Mouse (Mus musculus) megakaryocyte, embryonic 14.5 days (primary cell): ENCODE measurements at regions not wholly inside any gene's neighbourhood (a gene's known extent, or its start where the extent isn't known, plus 50 kb on each side); places are given as distances from the start of the nearest gene placed in this dataset.

ENCODE experiments used
- H3K27me3 ChIP-seq: replicated peaks from 2 replicates; pipeline ENCODE3; 2012; ENCODE audit warnings: inconsistent platforms
- H3K36me3 ChIP-seq: replicated peaks from 2 replicates; pipeline ENCODE3; 2012; ENCODE audit warnings: low read length, inconsistent platforms, mixed read lengths
- H3K4me1 ChIP-seq: 2 replicates; pipeline ENCODE4 v1.6.1; 2012; ENCODE audit warnings: inconsistent platforms
- H3K4me3 ChIP-seq: replicated peaks from 2 replicates; pipeline ENCODE3; 2012; ENCODE audit warnings: moderate library complexity, mild to moderate bottlenecking, inconsistent platforms
- H3K9me3 ChIP-seq: 2 replicates; pipeline ENCODE4 v1.6.1; 2012; ENCODE audit warnings: inconsistent platforms
- FLI1 ChIP-seq: IDR thresholded peaks from 2 replicates; pipeline ENCODE4 v1.6.1; 2012; ENCODE audit warnings: low read length, inconsistent platforms, mixed read lengths
- GATA1 ChIP-seq: IDR thresholded peaks from 3 replicates; pipeline ENCODE4 v1.6.1; 2012; ENCODE audit warnings: mixed read lengths, low read length, inconsistent platforms, borderline replicate concordance

- Histone ChIP-seq H3K4me1 (peaks cover 86% of the 10 kb centered on the region), H3K27me3 (no peaks in the 10 kb centered on the region), H3K36me3 (peaks cover 90% of the 10 kb centered on the region), H3K4me3 (no peak overlapping the region), H3K9me3 (peaks cover 5% of the 10 kb centered on the region; the same call in 1 of the 2 replicates)
- TF ChIP-seq GATA1 (no peak), FLI1 (no peak)
These were observed 125.8 kb upstream of the Fut8 start for GRCm38 (mm10) chr12:77112133-77112532.

- Histone ChIP-seq H3K4me3 (no peak overlapping the region), H3K4me1 (peaks cover 68% of the 10 kb centered on the region), H3K36me3 (peaks cover 65% of the 10 kb centered on the region), H3K9me3 (no peaks in the 10 kb centered on the region), H3K27me3 (no peaks in the 10 kb centered on the region)
- TF ChIP-seq GATA1 (no peak), FLI1 (no peak)
These were observed 130.7 kb upstream of the Fut8 start for GRCm38 (mm10) chr12:77107251-77107650.

- Histone ChIP-seq H3K36me3 (peaks cover 62% of the 10 kb centered on the region), H3K4me3 (peak overlapping the region; percentile 69), H3K27me3 (no peaks in the 10 kb centered on the region), H3K4me1 (peaks cover 63% of the 10 kb centered on the region), H3K9me3 (no peaks in the 10 kb centered on the region)
- no peak for TF ChIP-seq GATA1
- no peak for TF ChIP-seq FLI1
These were observed 131.9 kb upstream of the Fut8 start for GRCm38 (mm10) chr12:77105887-77106600.

GRCm38 (mm10) chr12:77100482-77100881 lies 137.4 kb upstream of the Fut8 start:
- no peaks in the 10 kb centered on the region for H3K9me3 ChIP-seq
- no peaks in the 10 kb centered on the region for H3K27me3 ChIP-seq
- peaks cover 76% of the 10 kb centered on the region for H3K4me1 ChIP-seq
- peaks cover 56% of the 10 kb centered on the region for H3K36me3 ChIP-seq
- TF ChIP-seq FLI1 (no peak), GATA1 (no peak)
- no peak overlapping the region for H3K4me3 ChIP-seq

GRCm38 (mm10) chr12:77099521-77099920 lies 137.5 kb upstream of the Max start:
- peaks cover 79% of the 10 kb centered on the region for H3K4me1 ChIP-seq
- H3K36me3 ChIP-seq, result peaks cover 49% of the 10 kb centered on the region
- TF ChIP-seq FLI1, result no peak
- TF ChIP-seq GATA1, result no peak
- H3K27me3 ChIP-seq, result no peaks in the 10 kb centered on the region
- no peaks in the 10 kb centered on the region for H3K9me3 ChIP-seq
- H3K4me3 ChIP-seq, result no peak overlapping the region

- H3K4me1 ChIP-seq, result peaks cover 82% of the 10 kb centered on the region
- peaks cover 42% of the 10 kb centered on the region for H3K36me3 ChIP-seq
- TF ChIP-seq FLI1, result no peak
- no peak for TF ChIP-seq GATA1
These were observed 136.8 kb upstream of the Max start for GRCm38 (mm10) chr12:77098821-77099220.

GRCm38 (mm10) chr12:77097831-77098230 lies 135.8 kb upstream of the Max start:
- no peak overlapping the region for H3K4me3 ChIP-seq
- H3K36me3 ChIP-seq, result peaks cover 48% of the 10 kb centered on the region
- no peak for TF ChIP-seq GATA1
- no peak for TF ChIP-seq FLI1
- H3K4me1 ChIP-seq, result peaks cover 92% of the 10 kb centered on the region
- H3K9me3 ChIP-seq, result no peaks in the 10 kb centered on the region
- H3K27me3 ChIP-seq, result no peaks in the 10 kb centered on the region

More at GRCm38 (mm10) chr12:77098821-77099220, 136.8 kb upstream of the Max start:
- Histone ChIP-seq H3K9me3 (no peaks in the 10 kb centered on the region), H3K27me3 (no peaks in the 10 kb centered on the region), H3K4me3 (no peak overlapping the region)

GRCm38 (mm10) chr12:77096461-77096860 lies 134.5 kb upstream of the Max start:
- Histone ChIP-seq H3K36me3 (peaks cover 45% of the 10 kb centered on the region), H3K4me3 (no peak overlapping the region), H3K27me3 (no peaks in the 10 kb centered on the region), H3K9me3 (no peaks in the 10 kb centered on the region), H3K4me1 (peaks cover 99% of the 10 kb centered on the region)
- TF ChIP-seq GATA1 (no peak), FLI1 (no peak)

GRCm38 (mm10) chr12:77094999-77095915 lies 133.3 kb upstream of the Max start:
- no peak; the same call in 2 of the 3 replicates for TF ChIP-seq GATA1
- TF ChIP-seq FLI1, result no peak; the same call in 1 of the 2 replicates
- Histone ChIP-seq H3K36me3 (peaks cover 41% of the 10 kb centered on the region), H3K9me3 (no peaks in the 10 kb centered on the region), H3K4me1 (peaks cover 100% of the 10 kb centered on the region), H3K27me3 (no peaks in the 10 kb centered on the region), H3K4me3 (peak overlapping the region; percentile 67)

- Histone ChIP-seq H3K9me3 (no peaks in the 10 kb centered on the region), H3K4me1 (peaks cover 98% of the 10 kb centered on the region), H3K36me3 (peaks cover 42% of the 10 kb centered on the region), H3K4me3 (no peak overlapping the region), H3K27me3 (no peaks in the 10 kb centered on the region)
- TF ChIP-seq GATA1 (no peak), FLI1 (no peak)
These were observed 132.2 kb upstream of the Max start for GRCm38 (mm10) chr12:77094168-77094567.
